Mouse (Mus musculus): ENCODE results near the gene Ctse.

DNA sequence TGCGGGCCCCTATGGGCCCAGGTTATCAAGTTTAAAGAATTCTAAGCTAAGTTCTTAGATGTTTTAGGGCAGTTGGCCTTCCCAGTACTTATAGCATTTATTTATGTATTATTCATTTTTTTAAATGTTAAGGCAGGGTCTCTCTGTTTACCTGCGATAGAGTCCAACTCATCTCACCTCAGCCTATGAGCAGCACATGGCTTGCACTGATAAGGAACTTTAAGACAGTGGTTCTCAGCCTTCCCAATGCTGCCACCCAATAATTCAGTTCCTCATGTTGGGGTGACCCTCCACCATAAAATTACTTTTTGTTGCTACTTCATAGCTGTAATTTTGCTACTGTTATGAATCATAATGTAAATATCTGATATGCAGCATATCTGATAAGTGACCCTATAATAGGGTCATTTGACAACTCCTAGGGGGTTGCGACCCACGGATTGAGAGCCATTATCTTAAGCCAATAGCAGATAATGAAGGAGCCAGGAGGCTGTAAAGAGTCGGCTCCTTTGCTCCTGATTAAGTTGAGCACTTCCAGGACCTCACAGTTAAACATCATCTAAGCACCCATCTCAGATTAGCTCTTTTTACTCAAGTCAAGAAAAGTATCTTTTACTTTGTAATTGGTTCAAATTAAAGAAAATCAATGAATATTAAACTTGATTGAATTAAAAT is 21.4 kb upstream of the Ctse start:
- TF ChIP-seq POLR2A (IDR thresholded peaks at IDR 0.05; ENCODE audit: borderline replicate concordance, control insufficient read depth, low read depth, low read length): no peak
- no peak for TF ChIP-seq CTCF (IDR thresholded peaks at IDR 0.05; ENCODE audit: control insufficient read depth, insufficient read depth, low read length)

All from bone marrow, adult 2 months (tissue).